Mouse (Mus musculus): ENCODE measurements around the gene Olfr1191-ps1. TPM values are rescaled to one million over a fixed set of nuclear protein-coding genes. Genes with fewer than 3 reads are reported as not detected.

The Olfr1191-ps1 gene
- not detected for total RNA-seq (2023)

GRCm38 (mm10) chr2:88640242-88640641 is at the start of gene Olfr1191-ps1:
Gene Olfr1191-ps1, plus strand, starts transcription at chr2:88640542.

GRCm38 (mm10) chr2:88648209-88648608 is 7.9 kb downstream of the Olfr1191-ps1 start, which contains the start of gene Olfr1192-ps1:
Gene Olfr1192-ps1, plus strand, starts transcription at chr2:88648509.

DNA sequence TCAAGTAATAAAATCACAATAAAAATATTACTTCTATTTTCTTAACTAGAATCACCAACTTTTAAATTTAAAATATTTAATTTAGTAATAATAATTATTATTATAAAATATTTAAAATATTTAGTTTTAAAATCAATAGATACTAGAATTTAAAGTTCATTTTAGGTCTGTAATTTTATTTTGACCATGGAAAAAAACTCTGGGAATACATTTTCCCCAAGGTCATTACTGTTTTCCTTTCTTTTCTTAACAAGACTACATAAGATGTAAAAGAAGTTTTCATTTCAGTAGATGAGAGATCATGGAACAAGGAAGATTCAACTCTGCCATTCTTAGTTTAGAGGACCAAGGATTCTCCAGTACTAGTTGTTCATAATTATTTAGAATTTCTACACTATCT is 35.0 kb downstream of the Olfr1191-ps1 start, which contains the start of gene Olfr1193:
Gene Olfr1193, plus strand, starts transcription at position 301 of the 400 bp plus-strand sequence.

GRCm38 (mm10) chr2:88689087-88689486 is 48.7 kb downstream of the Olfr1191-ps1 start, which contains the start of gene Olfr1195:
Gene Olfr1195, minus strand, starts transcription at chr2:88689187.

Other genes starting within 250 kb of the Olfr1191-ps1 start
- gene Olfr1179, start 234.1 kb upstream of the Olfr1191-ps1 start, total RNA-seq (2023), result not detected
- not detected for gene Olfr1180, start 221.4 kb upstream of the Olfr1191-ps1 start, total RNA-seq (2023)
- not detected for gene Olfr1181, start 214.4 kb upstream of the Olfr1191-ps1 start, total RNA-seq (2023)
- not detected for gene Gm13757, start 191.4 kb upstream of the Olfr1191-ps1 start, total RNA-seq (2023)
- not detected for gene Olfr1183, start 185.7 kb upstream of the Olfr1191-ps1 start, total RNA-seq (2023)
- gene Olfr1184, start 156.9 kb upstream of the Olfr1191-ps1 start, total RNA-seq (2023), result not detected
- not detected for gene Olfr1185-ps1, start 147.2 kb upstream of the Olfr1191-ps1 start, total RNA-seq (2023)
- not detected for gene Olfr1186, start 122.0 kb upstream of the Olfr1191-ps1 start, total RNA-seq (2023)
- not detected for gene Olfr1188, start 83.6 kb upstream of the Olfr1191-ps1 start, total RNA-seq (2023)
- not detected for gene Olfr1189, start 54.1 kb upstream of the Olfr1191-ps1 start, total RNA-seq (2023)
- gene Olfr1192-ps1, start 8.0 kb downstream of the Olfr1191-ps1 start, total RNA-seq (2023), result not detected
- not detected for gene Olfr1193, start 35.1 kb downstream of the Olfr1191-ps1 start, total RNA-seq (2023)
- gene Olfr1195, start 48.6 kb downstream of the Olfr1191-ps1 start, total RNA-seq (2023), result not detected
- not detected for gene Olfr1196, start 64.1 kb downstream of the Olfr1191-ps1 start, total RNA-seq (2023)
- gene Olfr1197, start 91.8 kb downstream of the Olfr1191-ps1 start, total RNA-seq (2023), result not detected
- not detected for gene Olfr1198, start 110.8 kb downstream of the Olfr1191-ps1 start, total RNA-seq (2023)
- not detected for gene Olfr1199, start 119.9 kb downstream of the Olfr1191-ps1 start, total RNA-seq (2023)
- not detected for gene Olfr1200, start 129.9 kb downstream of the Olfr1191-ps1 start, total RNA-seq (2023)
- gene Olfr1201, start 152.5 kb downstream of the Olfr1191-ps1 start, total RNA-seq (2023), result not detected
- not detected for gene Olfr1202, start 174.0 kb downstream of the Olfr1191-ps1 start, total RNA-seq (2023)
- not detected for gene Olfr1205, start 189.2 kb downstream of the Olfr1191-ps1 start, total RNA-seq (2023)
- gene Olfr1204, start 208.8 kb downstream of the Olfr1191-ps1 start, total RNA-seq (2023), result not detected
- not detected for gene Olfr1206, start 222.7 kb downstream of the Olfr1191-ps1 start, total RNA-seq (2023)